Mouse (Mus musculus) splenic B cell, adult 2 months (primary cell): Measurements from ENCODE around the gene Rnf207.

Experiments used
- DNase-seq: peaks from one replicate; pipeline ENCODE4 v3.0.0-alpha.2; 2011; ENCODE audit warnings: low read depth, low spot score
- H3K27me3 ChIP-seq: 2 replicates; pipeline ENCODE4 v1.6.1; 2012; ENCODE audit warnings: mild to moderate bottlenecking, low read length, moderate library complexity, mixed read lengths; ENCODE audit not compliant: control insufficient read depth, poor library complexity, insufficient read depth, severe bottlenecking
- H3K36me3 ChIP-seq: 2 replicates; pipeline ENCODE4 v1.6.1; 2012; ENCODE audit warnings: mild to moderate bottlenecking, low read length, moderate library complexity, mixed read lengths; ENCODE audit not compliant: control insufficient read depth, poor library complexity, insufficient read depth, severe bottlenecking

Rnf207 gene

GRCm38 (mm10) chr4:152264177-152264530 lies 54.6 kb downstream of the Rnf207 start:
- H3K36me3 ChIP-seq, result no peaks in the 10 kb centered on the region
- H3K27me3 ChIP-seq, result no peaks in the 10 kb centered on the region
- DNase-seq, result no peak

- Histone ChIP-seq H3K27me3 (no peaks in the 10 kb centered on the region), H3K36me3 (no peaks in the 10 kb centered on the region)
- DNase-seq, result no peak
These were observed 55.1 kb downstream of the Rnf207 start for GRCm38 (mm10) chr4:152263512-152264176.

- no peak for DNase-seq
- Histone ChIP-seq H3K36me3 (no peaks in the 10 kb centered on the region), H3K27me3 (no peaks in the 10 kb centered on the region)
These were observed 55.7 kb downstream of the Rnf207 start for GRCm38 (mm10) chr4:152263089-152263488.

GRCm38 (mm10) chr4:152262187-152262586 lies 56.6 kb downstream of the Rnf207 start:
- H3K27me3 ChIP-seq, result no peaks in the 10 kb centered on the region
- H3K36me3 ChIP-seq, result no peaks in the 10 kb centered on the region
- no peak for DNase-seq

- no peak for DNase-seq
- no peaks in the 10 kb centered on the region for H3K27me3 ChIP-seq
- H3K36me3 ChIP-seq, result no peaks in the 10 kb centered on the region
These were observed 58.3 kb downstream of the Rnf207 start for GRCm38 (mm10) chr4:152260451-152260850.

GRCm38 (mm10) chr4:152257070-152257469 lies 61.7 kb downstream of the Rnf207 start:
- H3K27me3 ChIP-seq, result no peaks in the 10 kb centered on the region
- H3K36me3 ChIP-seq, result no peaks in the 10 kb centered on the region
- no peak for DNase-seq
